Mouse (Mus musculus) thymus, postnatal 36 days (tissue): ENCODE results near the gene Fam196b.

Source experiments
- DNase-seq, 2 experiments: peaks; one replicate each; pipeline ENCODE4 v3.0.0; 2022; ENCODE audit warnings: mixed read lengths in 2 of 2

Fam196b gene

DNA sequence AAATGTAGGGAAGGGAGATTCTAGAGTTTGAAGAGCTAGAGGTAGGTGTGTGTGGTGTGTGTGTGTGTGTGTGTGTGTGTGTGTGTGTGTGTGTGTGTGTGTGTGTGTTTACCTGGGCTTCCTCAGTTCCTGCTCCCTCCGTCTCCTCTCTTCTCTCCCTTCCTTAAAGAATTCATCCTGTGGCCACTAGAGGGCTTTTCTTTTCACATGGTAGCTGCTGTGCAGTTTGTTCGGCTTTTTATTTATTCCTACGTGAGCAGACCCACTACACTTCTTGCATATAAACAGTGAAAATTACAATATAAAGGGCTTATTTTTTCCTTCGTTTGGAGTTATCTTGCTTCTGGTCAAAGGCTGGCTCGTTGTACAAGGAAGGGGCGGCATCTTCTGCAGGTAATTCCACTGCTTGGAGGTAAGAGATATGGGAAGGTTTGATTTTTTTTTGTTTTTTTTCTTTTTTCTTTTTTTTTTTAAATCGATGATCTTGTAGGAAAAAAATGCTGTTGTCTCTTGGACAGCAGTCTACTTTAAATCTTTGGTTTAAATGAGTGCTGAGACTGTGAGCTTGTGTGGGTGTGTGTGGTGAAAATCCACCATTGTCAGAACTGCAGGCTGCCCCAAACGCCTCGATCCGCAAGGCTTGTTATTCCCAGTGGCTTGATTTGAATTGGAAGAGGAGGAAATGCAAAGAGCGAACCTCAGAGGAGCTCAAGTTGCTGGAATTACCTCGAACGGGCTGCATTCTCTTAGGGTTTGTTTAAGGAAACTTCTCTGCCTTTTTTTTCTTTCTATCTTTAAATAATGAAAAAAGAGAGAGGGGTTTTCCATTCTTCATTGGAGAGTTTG lies at the start of gene Fam196b:
Fam196b (plus strand) TSS at position 289 of the 846 bp plus-strand sequence.
- no peak for DNase-seq

DNA sequence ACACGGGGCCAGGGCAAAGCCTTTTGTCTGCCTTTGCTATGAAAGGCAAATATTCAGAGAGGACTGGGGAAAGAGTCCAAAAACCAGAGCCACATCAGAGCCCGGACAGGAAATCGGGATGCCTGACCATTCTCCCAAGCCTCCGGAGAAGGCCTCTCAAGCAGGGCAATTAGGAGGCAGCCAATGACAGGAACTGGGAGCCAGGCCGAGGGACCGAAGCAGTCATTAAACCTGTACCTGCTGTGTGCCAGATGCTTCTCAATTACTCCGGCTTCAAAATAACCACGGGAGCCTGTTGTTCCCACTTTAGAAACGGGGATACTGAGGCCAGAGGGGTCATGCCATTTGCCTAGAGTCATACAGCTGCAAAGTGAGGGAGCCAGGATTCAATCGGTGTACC lies 42.6 kb upstream of the Fam196b start:
- no peak for DNase-seq

DNA sequence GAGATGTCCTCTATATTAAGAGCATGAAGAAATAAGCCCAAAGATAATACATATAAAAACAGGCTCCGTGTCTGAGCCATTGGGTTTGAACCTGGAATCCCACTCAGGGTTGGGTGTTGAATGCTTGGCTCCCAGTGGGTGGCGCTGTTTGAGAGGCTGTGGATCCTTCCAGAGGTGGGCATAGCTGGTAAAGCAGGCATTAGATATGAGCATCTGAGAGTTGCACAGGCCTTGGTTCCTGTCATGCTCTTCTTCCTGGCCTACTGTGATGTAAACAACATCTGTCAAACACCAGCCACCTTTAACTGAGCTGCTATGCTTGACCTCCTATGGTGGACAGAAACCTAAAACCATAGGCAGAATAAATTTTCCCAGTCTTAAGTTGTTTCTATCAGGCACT lies 38.7 kb upstream of the Fam196b start:
- peak in 1 of 2 experiments; percentile 9 for DNase-seq

DNA sequence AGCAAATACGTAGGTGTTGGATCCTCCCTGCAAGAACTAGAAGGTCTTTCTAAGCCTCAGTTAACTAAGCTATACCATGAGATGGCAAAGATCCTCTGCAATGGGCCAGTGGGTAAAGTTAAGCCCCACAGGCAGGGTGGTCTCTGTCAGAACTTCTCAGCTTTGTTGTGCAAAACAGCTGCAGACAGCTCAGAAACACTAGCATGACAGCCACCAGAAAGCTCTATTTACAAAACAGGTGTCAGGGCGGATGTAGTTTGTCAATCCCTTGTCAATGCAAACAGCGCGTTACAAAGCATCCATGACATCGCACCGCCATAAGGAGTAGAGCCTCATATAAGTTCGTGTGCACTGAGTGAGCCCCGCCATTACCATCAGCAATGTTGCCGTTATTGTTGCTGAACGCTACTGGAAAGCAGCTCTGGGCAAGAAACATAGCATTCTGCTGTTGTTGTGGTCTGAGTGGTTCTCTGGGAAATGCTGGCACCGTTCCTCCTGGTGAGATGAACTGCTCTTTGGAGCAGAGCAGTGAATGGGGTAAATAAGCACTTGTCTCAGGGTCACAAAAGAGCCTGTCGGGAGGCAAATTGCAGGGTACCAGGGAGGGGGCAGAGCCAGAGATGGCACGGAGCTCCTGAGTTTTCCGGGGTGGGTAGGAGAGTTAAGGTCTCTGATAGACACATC lies 38.1 kb upstream of the Fam196b start:
- no peak for DNase-seq

DNA sequence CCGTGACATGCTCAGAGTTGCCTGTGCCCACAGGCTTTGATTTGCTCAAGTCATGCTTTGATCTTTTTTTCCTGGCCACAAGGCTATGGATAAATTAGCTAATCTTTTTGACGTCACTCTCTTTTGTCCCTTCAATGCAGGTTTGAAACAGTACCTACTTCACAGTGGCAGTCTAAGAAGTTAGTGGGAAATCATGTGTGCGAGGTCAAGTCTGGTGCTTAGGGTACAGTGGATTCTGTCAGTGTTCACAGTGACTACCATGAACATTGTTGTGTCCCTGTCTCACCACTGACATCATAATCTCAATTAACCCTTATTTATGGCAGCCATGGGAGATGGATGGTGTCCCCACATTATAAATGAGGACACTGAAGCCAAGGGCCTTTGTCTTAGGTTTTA lies 37.6 kb upstream of the Fam196b start:
- no peak for DNase-seq

GRCm38 (mm10) chr11:34284124-34284808 lies 30.4 kb upstream of the Fam196b start:
- no peak for DNase-seq

DNA sequence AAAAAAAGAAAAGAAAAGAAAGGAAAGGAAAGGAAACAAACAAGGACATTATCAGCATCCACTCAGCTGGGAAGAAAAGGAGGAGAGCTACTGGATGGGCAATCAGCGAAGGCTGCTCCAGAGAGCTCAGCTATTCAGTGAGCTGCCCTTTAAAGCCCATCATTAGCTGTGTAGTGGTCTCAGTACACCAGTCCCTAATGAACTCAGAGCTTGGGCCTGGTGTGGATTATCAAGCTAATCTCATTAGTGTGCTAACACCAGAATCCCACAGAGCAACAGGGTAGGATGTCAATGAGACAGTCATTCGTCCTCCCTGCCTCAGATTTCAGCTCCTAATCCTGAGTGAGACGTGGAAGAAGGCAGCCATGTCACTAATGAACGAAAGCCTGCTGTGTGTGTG lies 24.4 kb upstream of the Fam196b start:
- DNase-seq, result no peak

- DNase-seq, result no peak
These were observed 23.9 kb upstream of the Fam196b start for GRCm38 (mm10) chr11:34290708-34291107.

DNA sequence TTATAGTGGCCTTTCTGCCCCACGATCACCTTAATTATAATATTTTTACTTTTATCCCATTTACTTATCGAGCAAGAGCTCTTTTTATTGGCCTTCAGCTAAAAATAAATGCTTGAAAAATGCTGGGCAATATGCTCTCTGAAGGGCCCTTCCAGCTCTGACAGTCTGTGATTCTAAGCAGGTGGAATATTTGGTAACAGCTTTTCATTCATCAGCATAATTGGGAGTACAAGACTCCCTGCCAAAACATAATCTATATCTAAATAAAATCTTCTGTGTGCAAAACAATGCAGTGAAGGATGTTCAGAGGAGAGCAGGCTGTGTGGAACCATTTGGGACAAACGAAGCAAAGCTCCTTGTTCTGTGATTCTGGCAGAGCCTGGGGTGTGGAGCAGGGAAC lies 23.3 kb upstream of the Fam196b start:
- DNase-seq, result no peak

DNA sequence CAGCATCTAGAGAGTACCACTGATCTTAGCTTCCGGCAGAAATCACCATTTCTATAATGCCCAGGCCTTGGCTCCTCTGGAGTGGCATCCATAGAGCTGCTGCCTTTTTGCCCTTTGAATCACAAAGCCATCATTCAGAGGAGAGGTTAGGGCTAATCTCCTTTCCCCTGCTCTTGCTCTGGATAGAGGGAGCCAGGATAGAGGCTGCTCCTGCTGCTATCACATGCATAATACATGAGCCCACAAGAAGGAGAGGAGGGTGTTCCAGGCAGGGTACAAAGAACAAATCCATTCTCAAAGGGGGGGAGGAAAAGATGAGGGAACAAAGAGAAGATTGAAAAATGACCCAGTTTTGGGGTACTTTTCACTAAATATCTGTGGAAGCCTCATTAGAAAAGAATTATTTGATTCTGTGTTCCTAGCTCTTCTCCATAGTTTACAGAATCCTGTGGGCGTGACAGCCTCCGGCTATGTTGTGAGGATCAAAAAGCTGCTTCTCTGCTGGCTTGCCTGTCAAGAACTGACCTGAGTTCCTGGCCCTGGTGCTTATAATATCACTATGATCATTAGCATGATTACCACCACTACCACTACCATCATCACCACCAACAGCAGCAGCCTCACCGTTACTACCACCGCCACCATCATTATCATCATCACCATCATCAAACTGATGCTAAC lies 16.8 kb upstream of the Fam196b start:
- no peak for DNase-seq

DNA sequence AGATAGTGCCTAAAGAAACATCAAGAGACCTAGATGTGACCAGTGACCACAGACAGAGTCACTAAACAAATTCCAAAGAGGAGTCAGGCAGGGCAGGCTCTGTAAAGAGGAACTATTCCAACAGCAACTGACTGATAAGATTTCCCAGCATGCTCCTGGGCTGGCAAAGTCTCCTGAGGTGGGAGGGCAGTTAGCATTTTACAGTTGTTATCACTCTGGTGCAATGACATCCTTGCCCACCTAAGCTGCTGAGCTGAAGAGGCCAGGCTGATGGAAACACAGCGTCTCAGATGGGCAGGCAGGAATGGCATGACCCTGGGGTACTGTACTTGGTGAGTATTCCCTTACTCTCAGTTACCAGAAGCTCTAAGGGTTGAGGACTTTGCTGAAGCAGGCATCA lies 15.1 kb upstream of the Fam196b start:
- no peak for DNase-seq

GRCm38 (mm10) chr11:34300064-34300463 lies 14.6 kb upstream of the Fam196b start:
- no peak for DNase-seq

DNA sequence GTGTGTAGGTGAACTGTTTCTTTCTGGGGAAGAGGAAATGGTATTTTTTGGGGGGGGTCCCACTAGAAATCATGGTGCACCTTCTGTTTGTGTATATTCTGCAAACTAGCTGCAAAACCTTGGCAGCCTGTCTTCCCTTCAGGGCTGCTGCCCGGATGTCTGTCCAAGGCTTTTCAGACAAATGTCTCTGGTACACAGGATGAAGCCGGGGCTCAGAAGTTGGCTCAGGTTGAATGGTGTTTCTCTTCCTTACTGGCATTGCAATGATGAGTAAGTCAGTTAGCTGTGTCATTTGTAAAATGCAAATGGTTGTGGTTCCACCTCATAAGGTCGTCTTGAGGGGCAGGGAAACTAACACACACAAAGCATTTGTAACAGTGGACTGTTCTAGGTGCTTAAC lies 8.4 kb upstream of the Fam196b start:
- DNase-seq, result no peak

DNA sequence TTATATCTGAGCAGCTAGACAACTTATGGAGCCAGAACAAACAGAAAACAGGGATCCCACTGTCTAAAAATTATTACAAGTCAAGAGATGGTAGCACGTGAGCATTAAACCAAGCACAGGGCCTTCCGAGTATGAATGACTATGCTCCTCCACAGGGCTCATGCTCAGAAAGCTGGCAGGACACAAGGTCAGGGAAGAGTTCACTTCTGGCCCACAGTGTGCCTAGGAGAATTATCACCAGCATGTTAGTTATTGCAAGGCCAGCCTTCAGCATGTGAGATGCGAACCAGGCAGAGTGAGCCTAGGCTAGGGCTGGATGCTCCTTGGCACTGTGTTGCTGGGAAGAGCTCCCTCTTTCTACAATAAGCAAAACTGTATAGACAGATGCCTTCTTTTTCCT lies 5.9 kb upstream of the Fam196b start:
- DNase-seq, result no peak

DNA sequence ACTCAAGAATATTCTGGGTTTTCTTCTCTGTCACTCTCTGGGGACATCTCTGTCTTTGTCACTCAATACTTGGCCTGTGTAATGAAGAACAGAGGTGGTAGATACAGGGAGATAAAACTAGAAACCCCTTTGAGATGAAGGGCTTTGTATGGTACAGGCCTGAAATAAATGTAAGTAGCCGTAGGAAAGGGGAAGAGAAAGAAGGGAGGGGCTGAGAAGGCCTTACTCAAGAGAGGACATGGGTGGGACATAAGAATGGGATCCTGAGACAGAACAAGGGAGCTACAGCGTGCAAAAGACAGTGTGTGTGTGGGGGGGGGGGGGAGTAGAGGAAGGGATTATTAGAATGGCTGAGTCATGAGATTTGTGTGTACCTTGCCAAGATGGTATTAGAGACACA lies 5.3 kb upstream of the Fam196b start:
- no peak for DNase-seq

DNA sequence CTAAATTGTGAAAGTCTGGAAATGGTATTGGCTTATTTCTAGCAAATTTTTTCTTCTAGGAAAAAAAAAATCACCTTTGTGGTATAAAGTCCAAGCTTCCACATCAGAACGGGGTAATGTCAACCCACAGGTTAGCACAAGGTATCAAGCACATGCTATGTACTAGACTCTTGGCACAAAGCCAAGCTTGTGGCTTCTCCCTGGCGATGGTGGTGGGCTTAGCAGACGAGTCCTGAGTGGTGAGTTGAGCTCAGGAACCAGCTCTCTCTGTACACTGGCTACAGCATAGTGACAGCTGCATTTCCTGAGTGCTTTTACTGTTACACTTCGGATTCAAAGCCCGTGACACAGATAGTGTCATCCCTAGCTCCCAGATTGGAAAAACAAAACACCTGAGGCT lies 2.9 kb upstream of the Fam196b start:
- peak in 1 of 2 experiments; percentile 13 for DNase-seq

DNA sequence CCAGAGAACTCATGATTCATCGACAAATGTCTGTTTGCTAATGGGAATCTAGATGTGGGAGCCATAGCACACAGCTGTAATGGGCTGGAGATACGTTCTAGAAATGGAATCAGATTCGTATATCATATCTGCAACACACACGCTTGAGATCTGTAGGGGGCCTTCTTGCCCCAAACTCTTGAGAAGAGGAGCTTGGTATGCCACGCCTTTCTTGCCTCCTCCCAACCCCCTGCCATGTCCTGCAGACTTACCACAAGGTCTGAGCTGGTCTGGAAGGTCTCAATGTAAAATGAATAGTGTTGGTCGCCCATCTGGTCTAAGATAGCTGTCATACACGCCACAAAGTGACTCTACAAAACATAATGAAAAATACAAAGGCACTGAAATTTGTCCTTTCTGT lies 2.4 kb upstream of the Fam196b start:
- no peak for DNase-seq

DNA sequence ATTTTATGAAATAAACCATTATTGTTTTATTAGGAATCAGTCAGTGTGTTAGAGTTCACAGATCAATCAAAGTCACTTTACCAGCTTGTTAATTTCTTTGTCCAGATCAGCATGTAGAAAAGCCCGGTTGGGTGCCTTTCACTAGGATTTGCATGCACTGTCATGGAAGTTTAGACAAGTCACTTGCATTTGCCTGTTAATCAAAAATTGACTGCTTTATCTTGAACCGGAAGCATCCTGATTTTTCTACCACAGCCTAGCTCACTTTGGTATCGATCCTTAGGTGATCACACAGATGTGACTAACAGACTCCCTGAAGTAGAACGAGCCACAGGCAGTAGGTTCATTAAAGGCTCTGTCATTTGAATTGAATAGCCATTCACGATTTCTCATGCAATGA lies 761 bp downstream of the Fam196b start:
- DNase-seq, result no peak

DNA sequence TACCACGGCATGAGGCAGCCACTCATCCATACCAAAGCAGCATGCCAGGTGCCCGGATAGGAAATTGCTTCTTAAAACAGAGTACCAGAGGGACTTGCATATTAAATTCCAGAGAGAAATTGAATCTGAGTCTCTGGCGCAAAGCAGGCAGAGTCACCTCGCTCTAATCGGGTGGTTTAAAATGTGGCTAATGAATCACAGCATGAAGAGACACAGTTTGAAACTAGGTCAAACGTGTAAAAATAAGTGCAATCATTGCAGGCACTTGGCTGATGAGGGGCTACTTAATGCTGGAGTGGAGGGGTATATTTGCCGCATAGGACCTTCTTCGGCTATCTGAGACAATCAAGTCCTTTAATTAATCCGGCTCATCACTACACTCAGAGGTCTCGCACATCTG lies 1.6 kb downstream of the Fam196b start:
- no peak for DNase-seq

- DNase-seq, result no peak
These were observed 2.4 kb downstream of the Fam196b start for GRCm38 (mm10) chr11:34317001-34317400.

DNA sequence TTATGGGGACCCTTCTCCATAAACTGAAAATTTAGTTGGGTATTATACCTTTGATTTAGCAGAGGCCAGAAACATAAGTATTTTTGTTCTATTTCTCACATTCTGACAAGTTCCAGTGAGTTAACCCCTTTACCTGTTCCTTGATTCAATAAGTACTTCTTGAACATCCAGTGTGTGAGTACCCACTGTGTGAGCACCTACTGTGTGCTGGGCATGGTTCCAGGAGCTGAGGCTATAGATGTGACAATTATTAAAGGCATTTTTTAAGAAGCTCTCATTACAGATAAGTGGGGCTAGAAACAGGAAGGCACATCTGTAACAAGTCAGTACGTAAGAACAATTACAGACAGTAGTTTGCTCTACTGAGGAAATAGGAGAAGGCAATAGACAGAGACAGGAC lies 4.7 kb downstream of the Fam196b start:
- DNase-seq, result no peak

DNA sequence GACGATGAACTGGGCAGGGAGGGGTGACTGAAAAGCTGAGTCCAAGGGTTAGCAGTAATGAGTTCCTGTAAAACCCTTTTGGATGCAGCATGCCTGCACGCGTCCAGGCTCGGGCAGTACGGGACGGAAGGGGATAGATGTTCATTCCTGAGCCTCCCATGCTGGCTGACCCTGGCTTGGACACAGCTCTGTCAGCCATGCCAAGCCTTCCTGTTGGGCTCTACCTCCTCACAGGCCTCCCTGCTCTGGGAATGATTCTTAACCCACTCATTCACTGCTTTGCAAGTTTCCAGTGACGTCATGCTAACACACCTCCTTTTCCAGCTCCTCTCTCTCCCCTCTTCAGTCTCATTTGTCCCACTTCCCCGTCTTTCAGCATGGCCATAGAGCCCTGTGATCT lies 9.0 kb downstream of the Fam196b start:
- no peak for DNase-seq

- no peak for DNase-seq
These were observed 17.9 kb downstream of the Fam196b start for GRCm38 (mm10) chr11:34332344-34333031.
